Mouse (Mus musculus) spleen, adult 2 months (tissue): ENCODE results near the gene Dusp27. TPM values are rescaled to one million over a fixed set of nuclear protein-coding genes. Genes with fewer than 3 reads are reported as not detected.

Source experiments
- DNase-seq, 2 experiments: peaks; one replicate each; pipeline versions ENCODE4 v3.0.0 to v3.0.0-alpha.2; 2012 to 2021; ENCODE audit warnings: low spot score in 2 of 2, low read depth in 1 of 2
- H3K27ac ChIP-seq: fragments of 200-500 bp; 2 replicates; pipeline ENCODE4 v1.5.1; 2012; ENCODE audit warnings: low read length, inconsistent platforms; ENCODE audit not compliant: insufficient read depth
- H3K27me3 ChIP-seq: fragments of 200-500 bp; 2 replicates; pipeline ENCODE4 v1.6.1; 2012; ENCODE audit warnings: mild to moderate bottlenecking, moderate library complexity, low read length, inconsistent platforms; ENCODE audit not compliant: control insufficient read depth, insufficient read depth
- H3K36me3 ChIP-seq: fragments of 200-500 bp; 2 replicates; pipeline ENCODE4 v1.6.1; 2012; ENCODE audit warnings: mild to moderate bottlenecking, low read length, inconsistent platforms; ENCODE audit not compliant: control insufficient read depth, insufficient read depth
- H3K4me1 ChIP-seq: fragments of 200-500 bp; 2 replicates; pipeline ENCODE4 v1.6.1; 2011; ENCODE audit warnings: inconsistent platforms; ENCODE audit not compliant: control insufficient read depth, insufficient read depth, insufficient read length
- H3K4me3 ChIP-seq: fragments of 200-500 bp; 2 replicates; pipeline ENCODE4 v1.5.1; 2011; ENCODE audit warnings: mild to moderate bottlenecking, inconsistent platforms; ENCODE audit not compliant: insufficient read depth, insufficient read length; ENCODE audit errors: extremely low read depth
- CTCF ChIP-seq: fragments of 200-500 bp; IDR thresholded peaks from 2 replicates; pipeline ENCODE4 v1.5.1; 2011; ENCODE audit warnings: mild to moderate bottlenecking, inconsistent platforms; ENCODE audit not compliant: insufficient read depth, insufficient read length, insufficient replicate concordance; ENCODE audit errors: extremely low read depth
- POLR2A ChIP-seq: fragments of 200-500 bp; IDR thresholded peaks from 2 replicates; pipeline ENCODE4 v1.6.1; 2011; ENCODE audit warnings: low read depth, low read length, inconsistent platforms
- WGBS: fragments of 180-500 bp; shearing (Covaris S2); methylation state at CpG from one replicate; pipeline ENCODE4 v1.1.7; 2018; 5-methylcytosine and 5-hydroxymethylcytosine counted together
- polyA plus RNA-seq: library from polyadenylated mRNA; depleted of rRNA; stranded (reverse); fragments of >200 nt; gene quantifications from 2 replicates; pipeline ENCODE4 v1.2.3, GENCODE M21; 2012

Dusp27 gene
- polyA plus RNA-seq, 1 experiment, result 0.12 TPM

GRCm38 (mm10) chr1:166089739-166090138 is 38.0 kb downstream of the Dusp27 start:
- 60% methylated on average over 4 of the region's 4 CpGs for WGBS
- no peak for DNase-seq
- Histone ChIP-seq H3K4me3 (no peak overlapping the region), H3K27me3 (no peaks in the 10 kb centered on the region), H3K36me3 (no peaks in the 10 kb centered on the region), H3K27ac (no peak overlapping the region), H3K4me1 (0 out of 2 replicates have a peak, but pooled peaks cover 5% of the 10 kb centered on the region)
- TF ChIP-seq POLR2A, result no peak

DNA sequence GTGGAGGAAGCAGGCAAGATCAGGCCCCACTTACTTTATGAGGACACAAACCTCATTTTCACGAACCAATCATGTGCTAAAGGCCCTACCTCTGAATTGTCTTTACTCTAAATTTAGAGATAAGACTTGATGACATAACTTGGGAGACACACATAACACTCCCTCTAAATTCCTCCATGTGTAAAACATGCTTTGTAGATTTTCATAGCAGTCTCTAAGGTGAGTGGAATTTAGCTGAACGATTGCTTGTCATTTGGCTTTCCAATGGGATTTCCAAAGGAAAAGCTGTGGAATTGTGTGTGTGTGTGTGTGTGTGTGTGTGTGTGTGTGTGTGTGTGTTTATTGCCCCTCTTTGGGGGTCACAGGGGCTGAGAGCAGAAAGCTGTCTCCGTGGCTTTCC is 38.4 kb downstream of the Dusp27 start:
- no peak for DNase-seq
- no peaks in the 10 kb centered on the region for H3K27me3 ChIP-seq
- 0 out of 2 replicates have a peak, but pooled peaks cover 2% of the 10 kb centered on the region for H3K4me1 ChIP-seq
- H3K27ac ChIP-seq, result no peak overlapping the region
- TF ChIP-seq CTCF (no peak), POLR2A (no peak)
- whole genome bisulfite sequencing, result 66% methylated on average over 3 of the region's 3 CpGs
- no peak overlapping the region for H3K4me3 ChIP-seq
- H3K36me3 ChIP-seq, result no peaks in the 10 kb centered on the region

DNA sequence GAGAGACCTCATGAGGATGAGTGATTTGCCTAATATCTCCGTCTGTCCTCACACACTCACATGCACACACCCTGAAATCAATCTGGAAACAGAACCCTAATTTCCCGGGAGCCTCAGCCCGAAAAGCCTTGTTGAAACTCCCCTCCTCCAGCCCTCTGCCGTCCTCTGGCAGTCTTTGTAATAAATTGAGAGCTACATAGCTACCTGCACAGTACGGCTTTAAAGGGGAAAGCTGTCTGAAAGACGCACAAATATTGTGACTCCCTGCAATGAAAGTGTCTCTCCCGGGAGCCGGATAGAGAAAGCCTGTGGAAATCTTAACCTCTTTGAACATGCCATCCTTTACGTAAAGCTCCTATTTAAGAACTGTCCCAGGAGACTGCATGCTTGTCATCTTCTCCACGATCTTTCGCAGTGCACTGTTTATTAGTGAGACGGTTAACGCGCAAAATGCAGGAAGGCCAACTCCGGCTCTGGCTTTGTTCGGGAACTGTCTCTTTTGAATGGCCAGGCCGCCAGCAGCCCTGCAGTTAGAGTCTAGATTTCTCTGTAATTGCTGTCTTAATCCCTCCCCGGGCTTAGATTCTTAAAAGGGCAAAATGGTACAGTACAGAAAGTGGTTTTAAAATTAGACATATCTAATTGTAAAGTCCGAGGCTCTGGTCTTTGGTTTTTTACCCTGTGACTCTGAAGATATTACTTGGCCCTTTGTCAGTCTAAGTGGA is 39.1 kb downstream of the Dusp27 start:
- DNase-seq, result no peak
- 92% methylated on average over 19 of the region's 19 CpGs for WGBS

DNA sequence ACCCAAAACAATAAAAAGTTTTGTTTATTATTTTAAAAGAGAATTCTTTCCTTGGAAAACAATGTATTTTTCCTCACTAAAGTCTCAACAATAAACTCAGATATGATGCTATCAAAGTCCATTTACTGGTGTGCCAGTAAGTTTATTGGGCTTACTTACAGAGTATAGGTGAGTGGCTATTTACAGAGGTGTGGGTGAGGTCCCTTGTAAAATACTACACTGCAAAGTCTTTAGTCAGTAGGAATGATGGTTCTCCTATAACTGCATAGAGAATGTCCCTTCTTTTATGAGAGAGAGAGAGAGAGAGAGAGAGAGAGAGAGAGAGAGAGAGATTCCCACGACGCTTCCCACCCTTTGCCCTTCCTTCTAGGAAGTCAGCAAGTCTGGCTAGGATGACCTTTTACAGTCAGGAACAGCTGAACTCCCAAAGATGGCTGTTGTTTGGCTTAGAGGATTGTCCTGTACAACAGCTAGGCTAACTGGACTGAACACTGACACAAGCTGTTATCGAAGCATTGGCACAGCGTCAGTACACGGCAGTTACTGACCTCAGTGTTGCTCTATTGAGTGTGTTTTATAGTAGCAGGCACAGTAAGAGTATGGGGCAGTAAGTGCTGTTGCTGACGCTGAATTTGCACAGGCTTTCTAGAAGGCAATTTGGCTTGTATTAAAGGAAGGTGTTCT is 50.5 kb downstream of the Dusp27 start:
- Histone ChIP-seq H3K4me1 (no peaks in the 10 kb centered on the region), H3K27me3 (no peaks in the 10 kb centered on the region), H3K27ac (no peak overlapping the region), H3K4me3 (no peak overlapping the region), H3K36me3 (no peaks in the 10 kb centered on the region)
- no peak for TF ChIP-seq CTCF
- TF ChIP-seq POLR2A, result no peak
- WGBS, result 83% methylated on average over 6 of the region's 6 CpGs
- no peak for DNase-seq

More for the DNA sequence above, 39.1 kb downstream of the Dusp27 start:
- Histone ChIP-seq H3K36me3 (no peaks in the 10 kb centered on the region), H3K27me3 (no peaks in the 10 kb centered on the region), H3K27ac (no peak overlapping the region), H3K4me1 (no peaks in the 10 kb centered on the region), H3K4me3 (no peak overlapping the region)
- TF ChIP-seq CTCF (no peak), POLR2A (no peak)

GRCm38 (mm10) chr1:166067856-166068440 is 59.8 kb downstream of the Dusp27 start:
- H3K27ac ChIP-seq, result no peak overlapping the region
- TF ChIP-seq POLR2A (no peak), CTCF (no peak)
- H3K4me1 ChIP-seq, result no peaks in the 10 kb centered on the region
- no peak overlapping the region for H3K4me3 ChIP-seq
- no peaks in the 10 kb centered on the region for H3K36me3 ChIP-seq
- DNase-seq, result no peak
- H3K27me3 ChIP-seq, result no peaks in the 10 kb centered on the region
- WGBS, result 73% methylated on average over 2 of the region's 2 CpGs

GRCm38 (mm10) chr1:166063870-166064269 is 63.9 kb downstream of the Dusp27 start:
- TF ChIP-seq POLR2A, result no peak
- no peak for TF ChIP-seq CTCF
- no peak overlapping the region for H3K27ac ChIP-seq
- WGBS, result 88% methylated on average over 3 of the region's 3 CpGs
- DNase-seq, result no peak
- no peaks in the 10 kb centered on the region for H3K27me3 ChIP-seq
- H3K4me3 ChIP-seq, result no peak overlapping the region
- H3K4me1 ChIP-seq, result no peaks in the 10 kb centered on the region
- H3K36me3 ChIP-seq, result no peaks in the 10 kb centered on the region
